ENCODE assay signal across 9 mouse cellular contexts in genomic region chr4:117356223-117356622, GRCm38 (mm10).
A peak's percentile ranks its signal among the peaks of the same experiment; 100 is the strongest.
DNase-seq lines count a peak whose midpoint lies in the region; ATAC-seq and TF ChIP-seq lines count a peak whose summit lies in the region.
"Had no signal": no experiment of that assay in that cellular context is flagged by ENCODE, and none has a peak within 500 bp of the region (broad histone marks: within the 10 kb centered on the region; RNA-seq: fewer than 3 reads in every experiment).

No protein-coding gene starts in this region.

- no peak overlapping the region for H3K27ac ChIP-seq in hindbrain, embryonic 10.5 days
- no peak overlapping the region for H3K27ac ChIP-seq in liver, postnatal 0 days (ENCODE audit: low read depth)

- no peak for ATAC-seq in liver, postnatal 0 days

- no peaks in the 10 kb centered on the region for H3K36me3 ChIP-seq in E14TG2a.4 (ENCODE audit: insufficient read depth, low read length)
- no peaks in the 10 kb centered on the region for H3K36me3 ChIP-seq in hindbrain, embryonic 10.5 days
- no peaks in the 10 kb centered on the region for H3K36me3 ChIP-seq in liver, postnatal 0 days (replicated peaks; ENCODE audit: insufficient read depth, low read length)

- TF ChIP-seq EP300 in liver, postnatal 0 days (IDR thresholded peaks at IDR 0.05; ENCODE audit: low read depth), result no peak

- 82% methylated on average over 2 of the region's 2 CpGs for WGBS in hindbrain, embryonic 10.5 days
- 47% methylated on average over 2 of the region's 2 CpGs for WGBS in liver, postnatal 0 days (ENCODE audit: insufficient replicate concordance)

- H3K4me2 ChIP-seq in liver, postnatal 0 days (ENCODE audit: low read depth, low read length), result no peak overlapping the region

- peaks cover 100% of the 10 kb centered on the region for H3K4me1 ChIP-seq in E14TG2a.4 (replicated peaks; ENCODE audit: low read depth, low read length)
- peaks cover 60% of the 10 kb centered on the region for H3K4me1 ChIP-seq in hindbrain, embryonic 10.5 days (replicated peaks)
- no peaks in the 10 kb centered on the region for H3K4me1 ChIP-seq in liver, postnatal 0 days (ENCODE audit: insufficient read depth)

- no peak for TF ChIP-seq CTCF in E14TG2a.4 (conservative IDR thresholded peaks at IDR 0.05; ENCODE audit: low read length)
- no peak for TF ChIP-seq CTCF in liver, postnatal 0 days (IDR thresholded peaks at IDR 0.05; ENCODE audit: low read depth)

- peaks cover 3% of the 10 kb centered on the region; the same call in 1 of the 2 replicates for H3K9me3 ChIP-seq in E14TG2a.4 (ENCODE audit: low read length)
- H3K9me3 ChIP-seq in hindbrain, embryonic 10.5 days, result no peaks in the 10 kb centered on the region
- no peaks in the 10 kb centered on the region for H3K9me3 ChIP-seq in liver, postnatal 0 days (ENCODE audit: low read length)

- no peaks in the 10 kb centered on the region for H3K27me3 ChIP-seq in E14TG2a.4 (ENCODE audit: insufficient read depth, low read length)
- H3K27me3 ChIP-seq in hindbrain, embryonic 10.5 days (ENCODE audit: insufficient read depth, poor library complexity, severe bottlenecking), result peaks cover 98% of the 10 kb centered on the region
- no peaks in the 10 kb centered on the region for H3K27me3 ChIP-seq in liver, postnatal 0 days (ENCODE audit: insufficient read depth, low read length)

- peak overlapping the region; percentile 37 for H3K4me3 ChIP-seq in E14TG2a.4 (replicated peaks; ENCODE audit: low read length)
- H3K4me3 ChIP-seq in hindbrain, embryonic 10.5 days, result no peak overlapping the region
- H3K4me3 ChIP-seq in liver, postnatal 0 days (ENCODE audit: low read depth, low read length), result no peak overlapping the region

- intact Hi-C loops in heart, postnatal 14 days (cut with DNase I), result no loop called here

- peak; percentile 57 for DNase-seq in kidney, postnatal 10 days
- no peak for DNase-seq in kidney, adult 11 months
- peak; percentile 78 for DNase-seq in ZHBTc4 (ENCODE audit: low read depth, low spot score)
- peak; percentile 53 to 59 for DNase-seq in heart, postnatal 14 days
- no peak for DNase-seq in hindbrain, embryonic 10.5 days (ENCODE audit: low spot score)
- DNase-seq in neural tube, embryonic 10.5 days (ENCODE audit: extremely low spot score, low spot score), result no peak
- no peak for DNase-seq in liver, postnatal 0 days
- DNase-seq: right cerebral cortex, postnatal 4 days had no signal

- no peak overlapping the region for H3K9ac ChIP-seq in liver, postnatal 0 days (replicated peaks)

Comparison
In these comparisons a context has a peak if more than half of its experiments do, and no peak if none do; other contexts are left out.
1. DNase-seq: peak in kidney, postnatal 10 days (single experiment), ZHBTc4 (single experiment) and heart, postnatal 14 days (2 of 2); none in kidney, adult 11 months (single experiment), hindbrain, embryonic 10.5 days (single experiment), neural tube, embryonic 10.5 days (single experiment) and liver, postnatal 0 days (single experiment).